Mouse (Mus musculus): ENCODE results near the gene Wdcp. TPM values are rescaled to one million over a fixed set of nuclear protein-coding genes. Genes with fewer than 3 reads are reported as not detected.
"Not testable (repeated sequence)": the region's sequence is repeated elsewhere in the genome, so short reads cannot be mapped to it uniquely, and the experiment has no call there.

Gene Wdcp
- polyA plus RNA-seq (2015; fragmentation: Nextera tagmentation; extraction: Ambion mirVana), result 15.2 and 15.7 TPM in 2 replicates

DNA sequence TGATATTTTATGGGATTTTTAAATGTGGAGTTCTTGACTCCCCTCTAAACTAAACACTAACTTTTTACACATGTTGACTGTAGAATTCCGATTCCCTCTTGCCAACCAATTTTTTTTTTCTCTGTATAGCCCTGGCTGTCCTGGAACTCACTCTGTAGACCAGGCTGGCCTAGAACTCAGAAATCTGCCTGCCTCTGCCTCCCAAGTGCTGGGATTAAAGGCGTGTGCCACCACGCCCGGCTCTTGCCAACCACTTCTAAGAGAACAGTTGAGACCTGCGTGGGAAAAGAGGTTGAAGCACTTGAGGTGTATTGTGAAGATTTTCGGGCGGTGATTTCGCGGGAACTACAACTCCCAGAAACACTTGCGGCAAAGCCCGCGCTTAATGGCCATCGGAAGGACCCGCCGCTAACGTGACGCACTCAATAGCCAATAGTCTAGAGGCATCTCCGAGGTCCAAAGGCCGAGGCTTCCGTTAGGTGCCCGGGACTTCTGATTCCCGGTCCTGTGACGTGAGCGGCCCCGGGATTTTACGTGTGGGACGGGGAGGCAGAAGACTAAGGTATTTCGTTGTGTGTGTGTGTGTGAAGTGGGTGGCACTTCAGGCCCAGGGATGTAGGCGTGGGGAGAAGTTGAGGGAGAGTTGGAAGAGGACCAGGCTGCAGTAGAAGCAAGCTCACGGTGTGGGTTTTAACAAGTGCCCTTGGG is at the start of gene Wdcp:
TSS of gene Wdcp (plus strand) at position 414 of the 708 bp plus-strand sequence.
- no peaks in the 10 kb centered on the region for H3K9me3 ChIP-seq (replicated peaks)
- H3K36me3 ChIP-seq, result no peaks in the 10 kb centered on the region
- peak within 1 kb of the TSS; percentile 69 for H3K27ac ChIP-seq (replicated peaks)
- peak within 1 kb of the TSS; percentile 65 for H3K4me3 ChIP-seq (replicated peaks)
- H3K27me3 ChIP-seq (replicated peaks), result peaks cover 10% of the 10 kb centered on the region; the same call in 1 of the 2 replicates
- H3K4me2 ChIP-seq, result peak within 1 kb of the TSS; percentile 90
- peak within 1 kb of the TSS; percentile 59 for H3K9ac ChIP-seq (replicated peaks)
- ATAC-seq (ENCODE audit: low FRiP score), result peak; percentile 91
- under 1% methylated on average over 30 of the region's 30 CpGs for WGBS
- peaks cover 29% of the 10 kb centered on the region for H3K4me1 ChIP-seq

DNA sequence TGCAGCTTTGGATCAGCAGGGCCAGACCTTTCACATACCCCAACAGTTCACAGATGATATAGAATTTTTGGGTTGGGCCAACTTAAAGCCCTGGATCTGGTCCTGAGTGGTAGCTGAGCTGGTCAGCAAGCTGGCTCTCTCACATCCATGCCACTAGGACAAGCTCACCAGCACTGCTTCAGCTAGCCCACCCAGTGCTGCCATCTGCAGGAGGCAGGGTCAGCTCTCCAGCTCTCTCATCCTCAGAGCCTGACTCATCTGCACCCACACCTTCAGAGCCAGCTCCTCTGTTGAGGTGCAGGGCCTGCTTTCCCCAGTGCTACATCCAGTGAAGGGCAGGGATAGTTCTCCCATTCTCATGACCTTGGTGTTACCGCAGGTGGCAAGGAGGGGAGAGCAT is 49.4 kb upstream of the Wdcp start:
- no peaks in the 10 kb centered on the region for H3K9me3 ChIP-seq (replicated peaks)
- WGBS, result 83% methylated on average over 1 of the region's 1 CpGs
- ATAC-seq (ENCODE audit: low FRiP score), result no peak

DNA sequence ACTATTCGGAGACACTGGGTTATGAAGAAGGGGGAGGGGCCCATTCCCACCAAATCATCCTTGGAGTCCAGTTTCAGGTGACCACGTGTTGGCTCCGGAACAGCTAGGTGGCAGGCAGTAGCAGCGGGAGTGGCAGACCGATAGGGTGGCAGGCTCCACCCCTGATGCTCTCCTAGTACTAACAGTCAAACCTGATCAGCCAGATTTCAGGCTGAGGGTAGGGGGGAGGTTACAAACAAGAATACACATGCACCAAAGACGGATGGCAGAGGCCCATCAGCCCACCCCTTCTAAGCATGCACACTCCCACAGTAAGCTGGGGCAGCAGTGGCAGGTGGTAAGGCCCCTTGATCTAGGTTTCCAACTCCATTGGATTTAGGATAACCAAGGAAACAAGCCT is 45.6 kb upstream of the Wdcp start:
- ATAC-seq (ENCODE audit: low FRiP score); H3K4me1 ChIP-seq; H3K9ac ChIP-seq (replicated peaks); H3K27ac ChIP-seq (replicated peaks); H3K27me3 ChIP-seq (replicated peaks); H3K9me3 ChIP-seq (replicated peaks); H3K36me3 ChIP-seq; H3K4me3 ChIP-seq (replicated peaks); H3K4me2 ChIP-seq: not testable (repeated sequence)
- WGBS, result 83% methylated on average over 6 of the region's 6 CpGs

More for the DNA sequence above, 49.4 kb upstream of the Wdcp start:
- Histone ChIP-seq H3K36me3 (no peaks in the 10 kb centered on the region), H3K4me2 (no peak overlapping the region), H3K27ac (replicated peaks) (no peak overlapping the region), H3K27me3 (replicated peaks) (no peaks in the 10 kb centered on the region), H3K9ac (replicated peaks) (no peak overlapping the region), H3K4me1 (no peaks in the 10 kb centered on the region), H3K4me3 (replicated peaks) (no peak overlapping the region)

DNA sequence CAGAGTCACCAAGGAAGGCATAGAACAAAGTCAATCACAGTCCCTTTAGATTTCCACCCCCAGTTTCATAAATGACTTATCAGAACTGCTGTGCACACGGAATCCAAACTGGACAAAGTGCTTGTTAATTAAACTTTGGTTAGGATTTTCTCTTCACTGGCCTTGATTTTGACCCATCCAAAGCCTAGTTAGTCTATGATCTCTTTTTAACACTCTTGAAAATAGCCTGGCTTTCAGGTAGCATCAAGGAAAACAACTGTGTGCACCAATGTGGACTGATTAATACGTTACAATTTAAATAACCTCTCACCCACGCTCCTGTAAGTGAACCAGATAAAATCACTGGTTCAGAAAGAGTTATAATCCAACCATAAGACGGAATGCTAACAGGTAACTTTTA is 32.1 kb upstream of the Wdcp start:
- Histone ChIP-seq H3K27me3 (replicated peaks) (0 out of 2 replicates have a peak, but pooled peaks cover 5% of the 10 kb centered on the region), H3K4me2 (no peak overlapping the region), H3K9ac (replicated peaks) (no peak overlapping the region), H3K9me3 (replicated peaks) (no peaks in the 10 kb centered on the region), H3K36me3 (no peaks in the 10 kb centered on the region), H3K4me3 (replicated peaks) (no peak overlapping the region), H3K4me1 (no peaks in the 10 kb centered on the region), H3K27ac (replicated peaks) (no peak overlapping the region)
- ATAC-seq (ENCODE audit: low FRiP score), result no peak
- WGBS, result 76% methylated on average over 4 of the region's 4 CpGs

- WGBS, result 75% methylated on average over 3 of the region's 3 CpGs
Measured at GRCm38 (mm10) chr12:4811705-4812104, 31.4 kb upstream of the Wdcp start.

DNA sequence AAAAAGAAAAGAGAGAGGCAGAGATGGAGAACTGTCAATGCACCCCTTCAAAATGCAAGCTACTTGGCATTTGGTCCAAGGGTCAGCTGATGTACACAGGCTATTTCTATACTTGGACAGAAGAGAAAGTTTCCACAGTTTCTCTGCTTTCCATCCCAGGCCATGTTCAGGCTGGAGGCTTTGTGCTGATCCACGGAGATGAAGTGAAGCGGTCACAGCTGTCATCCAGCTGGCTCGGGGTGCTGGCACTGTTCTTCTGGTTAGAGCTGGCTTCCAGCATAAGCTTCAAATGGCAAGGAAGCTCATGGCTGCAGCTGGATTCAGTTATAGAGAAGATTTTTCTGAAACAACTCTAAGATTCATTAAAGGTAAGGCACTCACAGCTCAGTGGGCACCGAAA is 29.5 kb upstream of the Wdcp start:
- ATAC-seq (ENCODE audit: low FRiP score), result no peak
- Histone ChIP-seq H3K9ac (replicated peaks) (no peak overlapping the region), H3K4me3 (replicated peaks) (no peak overlapping the region), H3K27ac (replicated peaks) (no peak overlapping the region), H3K36me3 (no peaks in the 10 kb centered on the region), H3K4me2 (no peak overlapping the region), H3K4me1 (peaks cover 15% of the 10 kb centered on the region), H3K27me3 (replicated peaks) (0 out of 2 replicates have a peak, but pooled peaks cover 5% of the 10 kb centered on the region), H3K9me3 (replicated peaks) (no peaks in the 10 kb centered on the region)
- WGBS, result 85% methylated on average over 4 of the region's 4 CpGs

More at GRCm38 (mm10) chr12:4811705-4812104, 31.4 kb upstream of the Wdcp start:
- Histone ChIP-seq H3K27me3 (replicated peaks) (0 out of 2 replicates have a peak, but pooled peaks cover 5% of the 10 kb centered on the region), H3K4me2 (no peak overlapping the region), H3K4me1 (peaks cover 6% of the 10 kb centered on the region), H3K36me3 (no peaks in the 10 kb centered on the region), H3K9ac (replicated peaks) (no peak overlapping the region), H3K27ac (replicated peaks) (no peak overlapping the region), H3K4me3 (replicated peaks) (no peak overlapping the region), H3K9me3 (replicated peaks) (no peaks in the 10 kb centered on the region)
- no peak for ATAC-seq (ENCODE audit: low FRiP score)

DNA sequence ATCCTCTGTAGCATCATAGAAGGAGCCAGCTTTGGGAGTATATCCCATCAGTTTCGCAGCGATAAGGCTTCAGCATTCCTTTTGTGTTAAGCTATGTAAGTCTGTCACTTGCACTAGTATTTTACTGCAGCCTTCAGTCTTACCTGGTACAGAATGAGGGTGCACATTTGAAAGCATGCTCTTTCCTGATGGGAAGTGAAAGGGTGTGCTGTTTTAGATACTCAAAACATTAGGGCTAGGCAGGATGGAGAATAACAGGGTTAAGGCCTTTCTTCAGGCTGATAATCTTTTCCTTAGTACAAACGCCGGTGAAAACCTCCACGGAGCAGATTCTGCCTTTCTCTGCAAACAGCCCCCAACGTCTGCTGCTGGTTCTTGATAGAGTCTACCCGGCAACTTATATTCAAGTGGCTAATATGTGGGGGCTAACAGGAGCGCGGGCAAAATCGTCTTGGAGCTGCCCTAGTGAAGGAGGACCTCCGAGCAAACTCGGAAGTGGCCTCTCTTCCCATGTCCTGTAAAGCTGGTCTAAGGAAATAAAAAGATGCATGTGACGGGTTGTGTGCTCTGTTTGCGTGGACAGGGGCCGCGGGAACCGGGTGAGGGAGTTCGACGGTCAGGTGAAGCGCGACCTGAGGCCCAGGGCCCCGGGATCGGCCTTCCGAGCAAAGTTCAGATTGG is 26.3 kb upstream of the Wdcp start:
- WGBS, result 8% methylated on average over 24 of the region's 24 CpGs
- peak; percentile 83; the same call in 1 of the 2 replicates for ATAC-seq (ENCODE audit: low FRiP score)
- Histone ChIP-seq H3K36me3 (peaks cover 11% of the 10 kb centered on the region), H3K9ac (replicated peaks) (peak overlapping the region; percentile 78), H3K9me3 (replicated peaks) (no peaks in the 10 kb centered on the region), H3K27ac (replicated peaks) (peak overlapping the region; percentile 90), H3K27me3 (replicated peaks) (0 out of 2 replicates have a peak, but pooled peaks cover 2% of the 10 kb centered on the region), H3K4me3 (replicated peaks) (peak overlapping the region; percentile 75), H3K4me2 (peak overlapping the region; percentile 76), H3K4me1 (peaks cover 28% of the 10 kb centered on the region)

GRCm38 (mm10) chr12:4817361-4818101 is 25.6 kb upstream of the Wdcp start, which contains the start of gene Sf3b6:
Gene Sf3b6 (plus strand): TSS chr12:4817544.
- Histone ChIP-seq H3K9ac (replicated peaks) (peak within 1 kb of the TSS; percentile 78), H3K36me3 (peaks cover 16% of the 10 kb centered on the region), H3K9me3 (replicated peaks) (no peaks in the 10 kb centered on the region), H3K27ac (replicated peaks) (peak within 1 kb of the TSS; percentile 90), H3K4me3 (replicated peaks) (peak within 1 kb of the TSS; percentile 75), H3K4me2 (peak within 1 kb of the TSS; percentile 76), H3K27me3 (replicated peaks) (no peaks in the 10 kb centered on the region), H3K4me1 (peaks cover 28% of the 10 kb centered on the region)
- WGBS, result under 1% methylated on average over 48 of the region's 49 CpGs
- peak; percentile 99 for ATAC-seq (ENCODE audit: low FRiP score)

DNA sequence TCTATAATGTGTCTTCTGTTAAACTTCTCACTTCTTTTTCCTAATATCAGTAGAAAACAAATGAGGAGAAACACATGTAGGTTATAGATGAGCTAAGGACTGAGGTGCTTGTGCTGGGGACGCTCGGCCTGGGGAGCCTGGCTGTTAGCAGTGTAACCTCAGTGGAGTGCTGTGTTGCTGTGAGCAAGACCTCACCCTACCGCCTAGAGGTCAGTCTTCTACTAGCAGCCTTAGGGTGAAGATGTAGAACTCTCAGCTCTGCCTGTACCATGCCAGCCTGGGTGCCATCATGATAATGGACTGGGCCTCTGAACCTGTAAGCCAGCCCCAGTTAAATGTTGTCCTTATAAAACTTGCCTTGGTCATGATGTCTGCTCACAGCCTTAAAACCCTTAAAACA is 15.8 kb upstream of the Wdcp start:
- Histone ChIP-seq H3K27me3 (replicated peaks) (no peaks in the 10 kb centered on the region), H3K4me3 (replicated peaks) (no peak overlapping the region), H3K4me1 (no peaks in the 10 kb centered on the region), H3K4me2 (no peak overlapping the region), H3K36me3 (peaks cover 67% of the 10 kb centered on the region), H3K27ac (replicated peaks) (no peak overlapping the region), H3K9me3 (replicated peaks) (no peaks in the 10 kb centered on the region), H3K9ac (replicated peaks) (no peak overlapping the region)
- WGBS, result 81% methylated on average over 3 of the region's 3 CpGs
- ATAC-seq (ENCODE audit: low FRiP score), result no peak

DNA sequence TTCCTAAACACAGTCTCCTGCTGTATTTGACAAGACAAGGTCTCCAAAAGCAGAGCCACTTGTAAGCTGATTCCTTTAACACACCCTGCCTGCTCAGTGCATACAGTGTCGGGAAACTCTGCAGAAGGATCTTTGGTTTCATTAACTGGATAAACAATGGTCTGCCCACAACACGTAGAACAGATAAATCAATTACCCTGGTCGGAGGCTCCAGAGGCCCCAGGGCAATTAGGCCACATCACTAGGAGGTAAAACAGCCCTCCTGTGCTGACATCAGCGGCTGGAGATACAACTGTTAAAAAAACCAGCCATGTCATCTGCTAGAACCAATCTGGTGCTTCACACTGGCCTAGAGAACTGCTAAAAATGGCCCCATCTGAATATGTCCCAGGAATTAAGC is 6.1 kb upstream of the Wdcp start:
- 37% methylated on average over 4 of the region's 4 CpGs for whole genome bisulfite sequencing

DNA sequence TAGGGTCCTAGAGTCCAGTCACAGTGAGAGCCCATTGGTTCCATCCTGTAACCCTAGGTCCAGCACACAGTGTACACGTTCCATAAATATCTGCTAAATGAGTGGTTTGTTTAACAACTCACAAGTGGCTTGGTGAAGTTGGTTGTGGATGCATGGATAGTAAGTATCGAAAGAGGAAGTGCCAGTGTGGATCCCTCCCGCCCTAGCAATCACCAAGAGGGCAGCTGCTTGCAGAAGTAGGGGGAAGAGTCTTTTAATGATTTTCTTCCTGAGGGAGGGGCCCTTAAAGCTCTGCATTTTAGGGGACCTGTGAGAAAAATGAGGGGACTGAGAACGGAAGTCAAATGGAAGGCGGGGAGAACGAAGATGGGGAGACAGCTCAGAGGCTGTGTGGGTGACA is 3.1 kb upstream of the Wdcp start:
- no peak for ATAC-seq (ENCODE audit: low FRiP score)
- H3K4me3 ChIP-seq (replicated peaks), result peak overlapping the region; percentile 67; the same call in 1 of the 2 replicates
- H3K4me1 ChIP-seq, result peaks cover 29% of the 10 kb centered on the region
- peaks cover 10% of the 10 kb centered on the region; the same call in 1 of the 2 replicates for H3K27me3 ChIP-seq (replicated peaks)
- no peaks in the 10 kb centered on the region for H3K9me3 ChIP-seq (replicated peaks)
- H3K9ac ChIP-seq (replicated peaks), result no peak overlapping the region
- no peak overlapping the region for H3K27ac ChIP-seq (replicated peaks)
- H3K36me3 ChIP-seq, result no peaks in the 10 kb centered on the region
- WGBS, result 61% methylated on average over 6 of the region's 6 CpGs
- H3K4me2 ChIP-seq, result peak overlapping the region; percentile 90

More for the DNA sequence above, 6.1 kb upstream of the Wdcp start:
- Histone ChIP-seq H3K27me3 (replicated peaks) (peaks cover 10% of the 10 kb centered on the region; the same call in 1 of the 2 replicates), H3K9me3 (replicated peaks) (no peaks in the 10 kb centered on the region), H3K9ac (replicated peaks) (no peak overlapping the region), H3K4me2 (no peak overlapping the region), H3K36me3 (peaks cover 13% of the 10 kb centered on the region), H3K4me3 (replicated peaks) (no peak overlapping the region), H3K27ac (replicated peaks) (no peak overlapping the region), H3K4me1 (peaks cover 16% of the 10 kb centered on the region)
- ATAC-seq (ENCODE audit: low FRiP score), result no peak
